Mouse (Mus musculus): ENCODE results near the gene Nmnat3. TPM values are rescaled to one million over a fixed set of nuclear protein-coding genes. Genes with fewer than 3 reads are reported as not detected.

Nmnat3 gene
- polyA plus RNA-seq, 2 experiments: 19.1 to 26.8 TPM

DNA sequence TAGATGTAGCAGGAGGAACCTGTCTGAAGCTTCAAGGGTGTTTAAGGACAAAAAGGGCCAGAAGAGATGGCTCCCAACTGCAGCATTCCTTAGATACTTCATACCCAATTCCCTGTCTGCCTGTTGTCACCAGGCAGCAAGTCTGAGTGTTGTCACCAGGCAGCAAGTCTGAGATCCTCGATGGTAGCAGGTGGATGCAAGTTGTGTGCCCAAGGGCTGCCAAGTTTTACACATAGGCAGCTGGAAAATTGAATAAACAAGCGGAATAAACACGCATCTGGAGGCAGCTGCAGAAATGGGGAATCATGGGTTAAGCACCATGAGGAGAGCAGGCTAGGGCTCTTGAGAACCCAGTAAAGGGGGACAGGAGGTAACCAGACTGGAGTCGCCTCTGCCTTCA lies 52.7 kb downstream of the Nmnat3 start:
- no peak overlapping the region for H3K4me2 ChIP-seq (ENCODE audit: low read depth)
- 89% methylated on average over 4 of the region's 4 CpGs for WGBS (ENCODE audit: insufficient replicate concordance)
- H3K4me3 ChIP-seq (ENCODE audit: insufficient read depth in 1 of 2, low read depth in 2 of 2, low read length in 2 of 2): no peak overlapping the region
- no peaks in the 10 kb centered on the region for H3K36me3 ChIP-seq (replicated peaks; ENCODE audit: control insufficient read depth, insufficient read depth, low read depth)
- DNase-seq (ENCODE audit: low read depth in 3 of 3, low spot score in 3 of 3): no peak
- no peak for TF ChIP-seq EP300 (IDR thresholded peaks at IDR 0.05; ENCODE audit: low read depth)
- TF ChIP-seq CTCF (IDR thresholded peaks at IDR 0.05; ENCODE audit: low read depth): no peak
- no peaks in the 10 kb centered on the region for H3K27me3 ChIP-seq (ENCODE audit: control insufficient read depth, insufficient read depth, low read length)
- no peak overlapping the region for H3K9ac ChIP-seq (replicated peaks)
- no peaks in the 10 kb centered on the region for H3K4me1 ChIP-seq (replicated peaks; ENCODE audit: control insufficient read depth in 2 of 2, insufficient read depth in 2 of 2, low read length in 1 of 2)
- ATAC-seq (ENCODE audit: insufficient read depth): no peak
- H3K27ac ChIP-seq: no peak overlapping the region
- no peaks in the 10 kb centered on the region for H3K9me3 ChIP-seq (ENCODE audit: control insufficient read depth, low read length)

DNA sequence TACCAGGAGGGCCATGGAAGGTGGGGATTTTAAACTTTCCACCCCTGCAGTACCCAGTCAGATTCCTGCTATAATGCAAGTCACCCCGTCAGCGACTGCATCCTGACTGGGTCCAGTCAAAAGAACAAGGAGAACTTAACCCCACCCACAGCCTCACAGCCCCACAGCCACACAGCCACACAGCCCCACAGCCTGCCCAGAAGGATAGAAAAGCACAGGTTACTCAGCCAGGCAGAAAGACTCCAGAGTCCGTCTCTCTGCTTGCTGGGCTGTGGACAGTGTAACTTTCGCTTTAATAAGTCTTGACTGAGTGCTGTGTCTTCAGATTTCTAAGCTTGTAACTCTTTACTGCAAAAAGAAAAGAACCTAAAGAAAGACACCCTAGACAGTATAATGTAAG lies 53.2 kb downstream of the Nmnat3 start:
- TF ChIP-seq EP300 (IDR thresholded peaks at IDR 0.05; ENCODE audit: low read depth) (no peak), CTCF (IDR thresholded peaks at IDR 0.05; ENCODE audit: low read depth) (no peak)
- Histone ChIP-seq H3K27ac (no peak overlapping the region), H3K27me3 (ENCODE audit: control insufficient read depth, insufficient read depth, low read length) (no peaks in the 10 kb centered on the region), H3K9me3 (ENCODE audit: control insufficient read depth, low read length) (no peaks in the 10 kb centered on the region), H3K36me3 (replicated peaks; ENCODE audit: control insufficient read depth, insufficient read depth, low read depth) (no peaks in the 10 kb centered on the region), H3K4me1 (replicated peaks; ENCODE audit: control insufficient read depth in 2 of 2, insufficient read depth in 2 of 2, low read length in 1 of 2) (no peaks in the 10 kb centered on the region), H3K4me3 (ENCODE audit: insufficient read depth in 1 of 2, low read depth in 2 of 2, low read length in 2 of 2) (no peak overlapping the region), H3K4me2 (ENCODE audit: low read depth) (no peak overlapping the region), H3K9ac (replicated peaks) (no peak overlapping the region)
- 80% methylated on average over 4 of the region's 4 CpGs for WGBS (ENCODE audit: insufficient replicate concordance)
- ATAC-seq (ENCODE audit: insufficient read depth): no peak
- no peak for DNase-seq (ENCODE audit: low read depth in 3 of 3, low spot score in 3 of 3)

DNA sequence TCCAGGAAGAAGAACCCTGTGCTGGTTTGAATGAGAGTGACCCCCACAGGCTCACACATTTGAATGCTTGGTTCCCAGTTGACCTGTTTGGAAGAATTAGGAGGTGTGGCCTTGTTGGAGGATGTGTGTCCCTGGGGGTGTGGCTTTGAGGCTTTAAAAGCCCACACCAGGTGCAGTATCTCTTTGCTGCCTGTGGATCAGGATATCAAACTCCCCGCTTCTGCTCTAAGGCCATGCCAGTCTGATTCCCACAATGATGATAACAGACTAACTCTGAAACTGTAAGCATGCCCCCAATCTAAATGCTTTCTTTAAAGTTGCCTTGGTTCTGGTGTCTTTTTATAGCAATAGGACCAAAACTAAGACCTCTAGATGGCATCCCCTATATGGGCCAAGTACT lies 58.6 kb downstream of the Nmnat3 start:
- 45% methylated on average over 1 of the region's 1 CpGs for WGBS (ENCODE audit: insufficient replicate concordance)
- Histone ChIP-seq H3K4me1 (replicated peaks; ENCODE audit: control insufficient read depth in 2 of 2, insufficient read depth in 2 of 2, low read length in 1 of 2) (no peaks in the 10 kb centered on the region; a peak in 1 of 4 replicates), H3K4me2 (ENCODE audit: low read depth) (no peak overlapping the region), H3K4me3 (ENCODE audit: insufficient read depth in 1 of 2, low read depth in 2 of 2, low read length in 2 of 2) (no peak overlapping the region), H3K9me3 (ENCODE audit: control insufficient read depth, low read length) (no peaks in the 10 kb centered on the region), H3K27ac (no peak overlapping the region), H3K36me3 (replicated peaks; ENCODE audit: control insufficient read depth, insufficient read depth, low read depth) (peaks cover 17% of the 10 kb centered on the region), H3K9ac (replicated peaks) (no peak overlapping the region), H3K27me3 (ENCODE audit: control insufficient read depth, insufficient read depth, low read length) (no peaks in the 10 kb centered on the region)
- TF ChIP-seq CTCF (IDR thresholded peaks at IDR 0.05; ENCODE audit: low read depth): no peak
- no peak for TF ChIP-seq EP300 (IDR thresholded peaks at IDR 0.05; ENCODE audit: low read depth)
- ATAC-seq (ENCODE audit: insufficient read depth) (no peak), DNase-seq (ENCODE audit: low read depth in 3 of 3, low spot score in 3 of 3) (no peak)

DNA sequence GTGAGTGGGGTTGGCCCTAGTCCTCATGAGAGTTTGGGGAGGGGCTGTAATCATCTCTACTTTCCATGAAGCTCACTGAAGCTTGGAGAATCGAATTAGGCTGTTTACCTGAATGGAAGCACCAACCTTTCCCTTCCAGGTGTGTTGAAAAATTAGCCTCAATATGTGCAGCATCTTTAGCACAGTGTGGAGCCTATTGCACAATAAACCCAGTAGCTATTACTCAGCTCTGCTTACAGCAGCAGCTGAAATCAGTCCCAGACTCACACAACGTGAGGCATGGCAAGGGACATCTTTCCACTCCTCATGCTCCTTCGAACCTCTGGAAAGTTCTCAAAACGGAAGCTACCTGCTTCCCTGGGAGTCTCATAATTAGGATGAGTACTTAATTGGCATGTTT lies 59.0 kb downstream of the Nmnat3 start:
- WGBS (ENCODE audit: insufficient replicate concordance): 78% methylated on average over 4 of the region's 4 CpGs
- no peaks in the 10 kb centered on the region for H3K9me3 ChIP-seq (ENCODE audit: control insufficient read depth, low read length)
- no peak overlapping the region for H3K4me3 ChIP-seq (ENCODE audit: insufficient read depth in 1 of 2, low read depth in 2 of 2, low read length in 2 of 2)
- H3K27me3 ChIP-seq (ENCODE audit: control insufficient read depth, insufficient read depth, low read length): no peaks in the 10 kb centered on the region
- peaks cover 17% of the 10 kb centered on the region for H3K36me3 ChIP-seq (replicated peaks; ENCODE audit: control insufficient read depth, insufficient read depth, low read depth)
- ATAC-seq (ENCODE audit: insufficient read depth) (no peak), DNase-seq (ENCODE audit: low read depth in 3 of 3, low spot score in 3 of 3) (no peak)
- TF ChIP-seq EP300 (IDR thresholded peaks at IDR 0.05; ENCODE audit: low read depth): no peak
- TF ChIP-seq CTCF (IDR thresholded peaks at IDR 0.05; ENCODE audit: low read depth): no peak
- H3K4me1 ChIP-seq (replicated peaks; ENCODE audit: control insufficient read depth in 2 of 2, insufficient read depth in 2 of 2, low read length in 1 of 2): no peaks in the 10 kb centered on the region; a peak in 1 of 4 replicates
- no peak overlapping the region for H3K4me2 ChIP-seq (ENCODE audit: low read depth)
- H3K9ac ChIP-seq (replicated peaks): no peak overlapping the region
- H3K27ac ChIP-seq: no peak overlapping the region

DNA sequence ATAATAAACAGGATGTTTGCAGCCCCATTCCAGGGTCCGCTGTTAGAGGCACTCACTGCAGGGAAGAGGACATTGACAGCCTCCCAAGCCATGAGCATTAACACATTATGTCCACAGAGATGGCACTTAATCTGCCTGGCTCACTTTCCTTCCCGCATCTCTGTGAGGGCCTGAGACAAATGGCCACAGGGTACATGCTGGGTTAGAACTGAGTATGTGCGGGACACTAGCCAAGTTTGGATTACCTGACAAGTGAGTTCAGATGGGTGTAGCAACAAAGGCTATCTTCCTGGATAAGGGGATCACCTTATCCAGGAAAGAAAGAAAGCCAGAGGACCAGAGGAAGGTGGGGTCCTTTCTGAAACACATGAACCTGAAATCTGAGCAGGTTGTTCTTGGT lies 59.8 kb downstream of the Nmnat3 start:
- no peak for ATAC-seq (ENCODE audit: insufficient read depth)
- H3K4me1 ChIP-seq (replicated peaks; ENCODE audit: control insufficient read depth in 2 of 2, insufficient read depth in 2 of 2, low read length in 1 of 2): no peaks in the 10 kb centered on the region; a peak in 1 of 4 replicates
- H3K9me3 ChIP-seq (ENCODE audit: control insufficient read depth, low read length): no peaks in the 10 kb centered on the region
- H3K4me2 ChIP-seq (ENCODE audit: low read depth): no peak overlapping the region
- peaks cover 17% of the 10 kb centered on the region for H3K36me3 ChIP-seq (replicated peaks; ENCODE audit: control insufficient read depth, insufficient read depth, low read depth)
- no peaks in the 10 kb centered on the region for H3K27me3 ChIP-seq (ENCODE audit: control insufficient read depth, insufficient read depth, low read length)
- no peak overlapping the region for H3K4me3 ChIP-seq (ENCODE audit: insufficient read depth in 1 of 2, low read depth in 2 of 2, low read length in 2 of 2)
- TF ChIP-seq CTCF (IDR thresholded peaks at IDR 0.05; ENCODE audit: low read depth) (no peak), EP300 (IDR thresholded peaks at IDR 0.05; ENCODE audit: low read depth) (no peak)
- DNase-seq (ENCODE audit: low read depth in 3 of 3, low spot score in 3 of 3): no peak
- 96% methylated on average over 3 of the region's 3 CpGs for WGBS (ENCODE audit: insufficient replicate concordance)
- no peak overlapping the region for H3K27ac ChIP-seq
- no peak overlapping the region for H3K9ac ChIP-seq (replicated peaks)

Data from liver, embryonic 14.5 days (tissue).